9 mouse cellular contexts compared by ENCODE assay signal in the genomic region with DNA sequence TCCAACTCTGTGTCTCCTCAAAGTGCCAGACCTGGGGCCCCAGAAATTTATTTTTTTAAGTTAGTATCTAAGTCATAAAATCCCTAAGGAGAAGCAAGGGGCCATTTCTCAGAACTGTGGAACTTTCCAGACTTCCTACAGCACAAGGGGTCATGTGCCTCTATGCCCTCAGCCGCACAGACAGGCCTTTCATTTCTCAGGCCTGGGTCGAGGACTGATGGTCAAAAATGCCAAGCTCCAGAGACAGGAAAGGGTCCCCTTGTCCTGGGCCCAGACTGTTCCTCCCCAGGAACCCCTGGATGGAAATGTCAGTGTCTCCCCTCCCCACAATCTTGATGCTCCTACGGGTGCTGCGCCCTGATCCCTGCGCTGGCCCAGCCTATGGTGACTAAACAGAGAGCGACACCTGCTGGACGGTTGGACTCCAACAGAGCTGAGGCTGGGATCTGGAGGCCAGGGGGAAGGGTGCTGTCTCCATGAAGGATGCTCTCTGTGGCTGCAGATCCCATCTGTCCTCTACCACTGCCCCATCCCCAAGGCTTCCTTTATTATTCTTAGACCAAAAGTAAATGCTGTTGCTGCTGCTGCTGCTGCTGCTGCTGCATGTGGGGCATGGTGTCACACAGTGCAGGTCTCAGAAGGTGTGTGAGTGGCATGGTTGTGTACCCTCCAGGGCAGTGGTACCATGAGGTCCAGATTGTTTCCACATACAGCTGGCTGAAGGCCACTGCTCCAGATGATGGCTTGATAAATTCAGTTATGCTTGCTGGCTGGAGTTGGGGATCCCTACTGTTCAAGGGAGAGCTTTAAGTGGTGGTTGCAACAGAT. TPM values are rescaled to one million over a fixed set of nuclear protein-coding genes. Genes with fewer than 3 reads are reported as not detected.
DNase-seq lines count a peak whose midpoint lies in the region; ATAC-seq lines count a peak whose summit lies in the region.
"Had no signal": no experiment of that assay in that cellular context is flagged by ENCODE, and none has a peak within 500 bp of the region (broad histone marks: within the 10 kb centered on the region; RNA-seq: fewer than 3 reads in every experiment).

No protein-coding gene starts in this region.

- no peaks in the 10 kb centered on the region for H3K27me3 ChIP-seq in embryonic facial prominence, embryonic 14.5 days (replicated peaks; ENCODE audit: control insufficient read depth, insufficient read depth, low read length)
- H3K27me3 ChIP-seq in heart, embryonic 13.5 days (replicated peaks): peaks cover 55% of the 10 kb centered on the region

- no peaks in the 10 kb centered on the region for H3K36me3 ChIP-seq in embryonic facial prominence, embryonic 14.5 days (ENCODE audit: control insufficient read depth, insufficient read depth, low read length)
- no peaks in the 10 kb centered on the region for H3K36me3 ChIP-seq in heart, embryonic 13.5 days

- DNase-seq in B cell, adult 2 months: peak; percentile 50 to 54
- peak; percentile 78 for DNase-seq in adrenal gland, postnatal 25 days
- peak; percentile 83 for DNase-seq in embryonic facial prominence, embryonic 14.5 days (ENCODE audit: low spot score)
- peak; percentile 63 for DNase-seq in kidney, postnatal 14 days
- peak; percentile 20 to 35 for DNase-seq in lung, adult 18-20 months
- DNase-seq in ovary, adult 18-20 months (ENCODE audit: low spot score): peak; percentile 11
- DNase-seq in thymus, postnatal 14 days: peak; percentile 61

- no peak overlapping the region for H3K4me3 ChIP-seq in embryonic facial prominence, embryonic 14.5 days (ENCODE audit: low read depth, low read length)
- no peak overlapping the region for H3K4me3 ChIP-seq in heart, embryonic 13.5 days
- H3K4me3 ChIP-seq: erythroblast, embryonic 14.5 days had no signal

- 16% methylated on average over 7 of the region's 7 CpGs for WGBS in embryonic facial prominence, embryonic 14.5 days
- 18% methylated on average over 7 of the region's 7 CpGs for WGBS in heart, embryonic 13.5 days

- peak; percentile 87 for ATAC-seq in embryonic facial prominence, embryonic 14.5 days (ENCODE audit: low read depth)
- ATAC-seq in heart, embryonic 13.5 days (ENCODE audit: extremely low read depth, insufficient number of reproducible peaks, low FRiP score, low TSS enrichment): 0 out of 2 replicates have a peak, but pooled peaks have one; percentile 19

- H3K27ac ChIP-seq in embryonic facial prominence, embryonic 14.5 days (replicated peaks; ENCODE audit: low read depth, low read length): no peak overlapping the region
- H3K27ac ChIP-seq in heart, embryonic 13.5 days (replicated peaks): no peak overlapping the region

- H3K4me1 ChIP-seq in embryonic facial prominence, embryonic 14.5 days (ENCODE audit: control insufficient read depth, insufficient read depth, low read length): no peaks in the 10 kb centered on the region
- H3K4me1 ChIP-seq in heart, embryonic 13.5 days: no peaks in the 10 kb centered on the region

- no peak overlapping the region for H3K9ac ChIP-seq in embryonic facial prominence, embryonic 14.5 days (ENCODE audit: low read depth, low read length)
- 0 out of 2 replicates have a peak overlapping the region, but pooled peaks have one; percentile 33 for H3K9ac ChIP-seq in heart, embryonic 13.5 days

- no peaks in the 10 kb centered on the region for H3K9me3 ChIP-seq in embryonic facial prominence, embryonic 14.5 days (ENCODE audit: control insufficient read depth, low read length)
- no peaks in the 10 kb centered on the region for H3K9me3 ChIP-seq in heart, embryonic 13.5 days

- H3K4me2 ChIP-seq in embryonic facial prominence, embryonic 14.5 days (ENCODE audit: low read depth, low read length): no peak overlapping the region
- no peak overlapping the region for H3K4me2 ChIP-seq in heart, embryonic 13.5 days

RNA-seq across cellular contexts. Expression of a gene that starts 27.5 kb away (rescaled TPM):
- total RNA-seq in adrenal gland, postnatal 25 days (2021): 1.2 TPM in 2 replicates
- polyA plus RNA-seq in embryonic facial prominence, embryonic 14.5 days (2014; fragmentation: Nextera tagmentation; extraction: Ambion mirVana): 34.1 and 49.7 TPM in 2 replicates
- polyA plus RNA-seq in heart, embryonic 13.5 days (2015; fragmentation: Nextera tagmentation; extraction: Ambion mirVana): 1.2 and 1.6 TPM in 2 replicates
- polyA plus RNA-seq: erythroblast, embryonic 14.5 days had no signal

RNA-seq across cellular contexts. Expression of a gene that starts 50.0 kb away (rescaled TPM):
- total RNA-seq in adrenal gland, postnatal 25 days (2021): 1.2 and 1.9 TPM in 2 replicates
- polyA plus RNA-seq in embryonic facial prominence, embryonic 14.5 days (2014; fragmentation: Nextera tagmentation; extraction: Ambion mirVana): 1.4 and 1.5 TPM in 2 replicates
- polyA plus RNA-seq in heart, embryonic 13.5 days (2015; fragmentation: Nextera tagmentation; extraction: Ambion mirVana): 1.1 and 1.6 TPM in 2 replicates
- polyA plus RNA-seq: erythroblast, embryonic 14.5 days had no signal

Comparison
In these comparisons a context has a peak if more than half of its experiments do, and no peak if none do; other contexts are left out.
1. DNase-seq: peak in every context shown above with its lines; median percentile 83 in embryonic facial prominence, embryonic 14.5 days; 78 in adrenal gland, postnatal 25 days; 63 in kidney, postnatal 14 days; 61 in thymus, postnatal 14 days; 52 in B cell, adult 2 months; 28 in lung, adult 18-20 months; 11 in ovary, adult 18-20 months.
2. RNA of a gene that starts 27.5 kb away (polyA plus RNA-seq): 34.1 to 49.7 TPM in embryonic facial prominence, embryonic 14.5 days; 1.2 to 1.6 TPM in heart, embryonic 13.5 days; every median in the first group is over 10 times any median in the second.